Mouse (Mus musculus) liver, adult 2 months (tissue): ENCODE data around the gene Mael.

Source experiments
- CTCF ChIP-seq: fragments of 200-500 bp; IDR thresholded peaks from 2 replicates; pipeline ENCODE4 v1.5.1; 2011; ENCODE audit warnings: low read depth, low read length, control low read depth
- POLR2A ChIP-seq: fragments of 200-500 bp; IDR thresholded peaks from 2 replicates; pipeline ENCODE4 v1.6.1; 2011; ENCODE audit warnings: low read length, control low read depth; ENCODE audit not compliant: insufficient read depth; ENCODE audit errors: extremely low read depth

DNA sequence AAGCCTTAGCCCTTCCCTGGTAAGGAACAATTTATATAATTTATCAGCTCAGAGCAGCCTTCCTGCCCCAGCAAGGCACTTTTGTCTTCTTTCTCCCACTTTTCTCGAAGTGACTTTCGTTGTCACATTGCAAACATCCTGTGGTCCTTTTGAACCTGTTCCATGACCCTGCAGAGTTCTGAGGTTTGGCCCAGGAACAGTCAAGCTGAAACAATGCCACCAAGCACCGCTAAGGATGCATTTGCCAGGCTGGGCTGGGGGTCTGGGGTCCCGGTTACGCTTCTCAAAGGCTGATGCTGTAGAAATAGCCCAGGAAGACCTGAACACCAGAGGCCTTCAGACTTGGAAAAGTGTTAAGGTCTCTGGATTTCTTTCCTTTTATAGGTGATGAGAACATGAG is 53.2 kb downstream of the Mael start:
- TF ChIP-seq CTCF (no peak), POLR2A (no peak)
